Mouse (Mus musculus): ENCODE data around the gene Hoxd8.

- TF ChIP-seq POLR2A (IDR thresholded peaks at IDR 0.05; ENCODE audit: control insufficient read depth, extremely low read depth, insufficient read depth, low read length, poor library complexity) (no peak), CTCF (IDR thresholded peaks at IDR 0.05; ENCODE audit: borderline replicate concordance, control insufficient read depth, extremely low read depth, insufficient read depth, low read length, poor library complexity) (no peak)
Measured at GRCm38 (mm10) chr2:74728303-74728680, 23.9 kb downstream of the Hoxd8 start.
